Mouse (Mus musculus): ENCODE data around the gene Ppcdc. TPM values are rescaled to one million over a fixed set of nuclear protein-coding genes. Genes with fewer than 3 reads are reported as not detected.

Gene Ppcdc
- polyA plus RNA-seq, 2 experiments: 7.4 to 10.0 TPM

DNA sequence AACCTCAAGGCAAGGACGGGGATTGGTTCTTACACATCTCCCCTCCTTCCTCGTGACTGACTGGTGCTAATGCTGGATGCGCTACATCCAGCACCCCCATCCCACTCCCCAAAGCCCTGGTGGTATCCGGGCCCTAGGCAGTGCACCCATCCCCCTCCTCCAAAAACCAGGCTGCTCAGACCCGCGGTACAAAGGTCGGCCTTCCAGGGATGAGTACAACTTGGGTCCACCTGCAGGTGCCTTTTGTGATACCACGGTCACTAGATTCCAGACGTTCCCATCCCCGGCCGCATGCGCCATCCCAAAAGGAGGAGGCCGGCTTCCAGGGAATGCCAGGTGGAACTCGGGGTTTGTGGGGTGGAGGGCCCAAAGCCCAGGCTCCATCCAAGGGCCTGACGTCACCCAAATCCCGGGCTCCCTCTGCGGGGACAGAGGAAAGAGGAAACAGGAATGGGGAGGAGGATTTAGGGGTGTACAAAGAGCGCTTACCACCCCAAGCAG, 27.4 kb upstream of the Ppcdc start:
- peaks cover 0 to 7% of the 10 kb centered on the region in 2 experiments; a peak in 1 of 4 replicates for H3K4me1 ChIP-seq (replicated peaks; ENCODE audit: control insufficient read depth in 2 of 2, insufficient read depth in 2 of 2, low read length in 1 of 2)
- no peak for TF ChIP-seq EP300 (IDR thresholded peaks at IDR 0.05; ENCODE audit: low read depth)
- TF ChIP-seq CTCF (IDR thresholded peaks at IDR 0.05; ENCODE audit: low read depth): no peak
- no peaks in the 10 kb centered on the region for H3K9me3 ChIP-seq (ENCODE audit: control insufficient read depth, low read length)
- no peak for ATAC-seq (ENCODE audit: insufficient read depth)
- H3K36me3 ChIP-seq (replicated peaks; ENCODE audit: control insufficient read depth, insufficient read depth, low read depth): no peaks in the 10 kb centered on the region
- peaks cover 6% of the 10 kb centered on the region for H3K27me3 ChIP-seq (ENCODE audit: control insufficient read depth, insufficient read depth, low read length)
- WGBS (ENCODE audit: insufficient replicate concordance): 7% methylated on average over 18 of the region's 18 CpGs
- peak overlapping the region; percentile 65 for H3K4me2 ChIP-seq (ENCODE audit: low read depth)
- H3K4me3 ChIP-seq (ENCODE audit: insufficient read depth in 1 of 2, low read depth in 2 of 2, low read length in 2 of 2): peak overlapping the region; percentile 56 to 64
- H3K9ac ChIP-seq (replicated peaks): no peak overlapping the region
- no peak for DNase-seq (ENCODE audit: low read depth in 3 of 3, low spot score in 3 of 3)
- no peak overlapping the region for H3K27ac ChIP-seq

DNA sequence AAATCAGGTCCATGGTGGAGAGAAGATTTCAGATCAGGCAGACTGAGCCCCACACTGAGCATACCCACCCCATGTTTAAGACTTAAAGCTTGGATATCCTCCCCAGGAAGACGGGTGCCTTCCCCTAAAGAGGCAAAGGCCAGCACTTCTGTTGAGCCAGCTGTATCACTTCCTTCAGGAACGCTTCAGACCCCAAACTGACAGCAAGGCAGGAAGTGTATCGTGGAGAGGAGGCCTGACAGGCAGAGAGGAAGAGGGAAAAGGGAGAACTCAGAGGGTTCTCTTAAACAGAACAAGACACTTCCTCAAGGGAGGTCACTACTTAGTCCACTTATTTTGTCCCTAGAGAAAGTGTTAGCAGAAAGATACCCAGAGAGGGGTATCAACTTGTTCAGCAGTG, 26.2 kb upstream of the Ppcdc start:
- Histone ChIP-seq H3K27me3 (ENCODE audit: control insufficient read depth, insufficient read depth, low read length) (peaks cover 6% of the 10 kb centered on the region), H3K4me3 (ENCODE audit: insufficient read depth in 1 of 2, low read depth in 2 of 2, low read length in 2 of 2) (no peak overlapping the region), H3K36me3 (replicated peaks; ENCODE audit: control insufficient read depth, insufficient read depth, low read depth) (no peaks in the 10 kb centered on the region), H3K4me2 (ENCODE audit: low read depth) (no peak overlapping the region), H3K9ac (replicated peaks) (no peak overlapping the region), H3K9me3 (ENCODE audit: control insufficient read depth, low read length) (no peaks in the 10 kb centered on the region), H3K27ac (no peak overlapping the region), H3K4me1 (replicated peaks; ENCODE audit: control insufficient read depth in 2 of 2, insufficient read depth in 2 of 2, low read length in 1 of 2) (peaks cover 0 to 7% of the 10 kb centered on the region in 2 experiments; a peak in 1 of 4 replicates)
- WGBS (ENCODE audit: insufficient replicate concordance): 6% methylated on average over 3 of the region's 3 CpGs
- ATAC-seq (ENCODE audit: insufficient read depth) (no peak), DNase-seq (ENCODE audit: low read depth in 3 of 3, low spot score in 3 of 3) (no peak)
- TF ChIP-seq EP300 (IDR thresholded peaks at IDR 0.05; ENCODE audit: low read depth) (no peak), CTCF (IDR thresholded peaks at IDR 0.05; ENCODE audit: low read depth) (no peak)

DNA sequence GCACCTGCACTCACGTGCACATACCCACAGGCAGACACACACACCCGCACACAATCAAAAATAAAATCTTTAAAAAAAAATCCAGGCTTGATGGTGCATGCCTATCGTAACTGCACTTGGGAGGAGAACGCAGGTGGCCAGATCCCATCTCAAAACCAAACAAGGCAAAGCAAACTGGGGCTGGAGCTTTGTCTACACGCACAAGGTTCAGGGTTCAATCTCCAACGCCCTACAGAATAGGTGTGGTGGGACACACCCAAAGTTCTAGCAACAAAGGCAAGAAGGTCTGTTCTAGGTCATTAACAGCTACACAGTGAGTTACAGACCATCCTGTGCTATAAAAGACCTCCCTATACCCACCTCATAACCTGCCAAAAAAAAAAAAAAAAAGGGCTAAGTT, 22.9 kb upstream of the Ppcdc start:
- no peaks in the 10 kb centered on the region for H3K9me3 ChIP-seq (ENCODE audit: control insufficient read depth, low read length)
- no peak overlapping the region for H3K27ac ChIP-seq
- H3K4me3 ChIP-seq (ENCODE audit: insufficient read depth in 1 of 2, low read depth in 2 of 2, low read length in 2 of 2): no peak overlapping the region
- DNase-seq (ENCODE audit: low read depth in 3 of 3, low spot score in 3 of 3) (no peak), ATAC-seq (ENCODE audit: insufficient read depth) (no peak)
- TF ChIP-seq EP300 (IDR thresholded peaks at IDR 0.05; ENCODE audit: low read depth): no peak
- TF ChIP-seq CTCF (IDR thresholded peaks at IDR 0.05; ENCODE audit: low read depth): no peak
- no peak overlapping the region for H3K9ac ChIP-seq (replicated peaks)
- no peak overlapping the region for H3K4me2 ChIP-seq (ENCODE audit: low read depth)
- peaks cover 0 to 7% of the 10 kb centered on the region in 2 experiments; a peak in 1 of 4 replicates for H3K4me1 ChIP-seq (replicated peaks; ENCODE audit: control insufficient read depth in 2 of 2, insufficient read depth in 2 of 2, low read length in 1 of 2)
- 63% methylated on average over 6 of the region's 6 CpGs for WGBS (ENCODE audit: insufficient replicate concordance)
- H3K27me3 ChIP-seq (ENCODE audit: control insufficient read depth, insufficient read depth, low read length): peaks cover 6% of the 10 kb centered on the region
- H3K36me3 ChIP-seq (replicated peaks; ENCODE audit: control insufficient read depth, insufficient read depth, low read depth): no peaks in the 10 kb centered on the region

DNA sequence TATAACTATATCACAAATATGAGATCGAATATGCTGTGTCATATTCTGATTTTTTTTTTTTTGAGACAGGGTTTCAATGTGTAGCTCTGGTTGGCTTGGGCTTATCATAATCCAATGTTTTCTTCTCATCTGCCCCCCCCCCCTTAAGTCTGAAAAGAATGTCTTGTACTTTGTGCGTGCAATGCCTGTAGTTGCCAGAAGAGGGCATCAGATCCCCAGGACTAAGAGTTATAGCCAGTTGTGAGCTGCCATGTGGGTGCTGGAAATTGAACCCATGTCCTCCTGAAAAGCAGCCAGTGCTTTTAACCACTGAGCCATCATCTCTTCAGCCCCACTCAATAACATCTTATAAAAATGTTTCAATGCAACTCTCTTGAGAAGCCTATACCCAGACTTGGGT, 19.8 kb upstream of the Ppcdc start:
- TF ChIP-seq CTCF (IDR thresholded peaks at IDR 0.05; ENCODE audit: low read depth): peak; percentile 56
- no peak for TF ChIP-seq EP300 (IDR thresholded peaks at IDR 0.05; ENCODE audit: low read depth)
- Histone ChIP-seq H3K9me3 (ENCODE audit: control insufficient read depth, low read length) (no peaks in the 10 kb centered on the region), H3K36me3 (replicated peaks; ENCODE audit: control insufficient read depth, insufficient read depth, low read depth) (no peaks in the 10 kb centered on the region), H3K27me3 (ENCODE audit: control insufficient read depth, insufficient read depth, low read length) (no peaks in the 10 kb centered on the region), H3K4me3 (ENCODE audit: insufficient read depth in 1 of 2, low read depth in 2 of 2, low read length in 2 of 2) (no peak overlapping the region), H3K4me2 (ENCODE audit: low read depth) (no peak overlapping the region), H3K9ac (replicated peaks) (no peak overlapping the region), H3K27ac (no peak overlapping the region), H3K4me1 (replicated peaks; ENCODE audit: control insufficient read depth in 2 of 2, insufficient read depth in 2 of 2, low read length in 1 of 2) (no peaks in the 10 kb centered on the region)
- DNase-seq (ENCODE audit: low read depth in 3 of 3, low spot score in 3 of 3) (no peak), ATAC-seq (ENCODE audit: insufficient read depth) (no peak)
- WGBS (ENCODE audit: insufficient replicate concordance): 79% methylated on average over 2 of the region's 2 CpGs

DNA sequence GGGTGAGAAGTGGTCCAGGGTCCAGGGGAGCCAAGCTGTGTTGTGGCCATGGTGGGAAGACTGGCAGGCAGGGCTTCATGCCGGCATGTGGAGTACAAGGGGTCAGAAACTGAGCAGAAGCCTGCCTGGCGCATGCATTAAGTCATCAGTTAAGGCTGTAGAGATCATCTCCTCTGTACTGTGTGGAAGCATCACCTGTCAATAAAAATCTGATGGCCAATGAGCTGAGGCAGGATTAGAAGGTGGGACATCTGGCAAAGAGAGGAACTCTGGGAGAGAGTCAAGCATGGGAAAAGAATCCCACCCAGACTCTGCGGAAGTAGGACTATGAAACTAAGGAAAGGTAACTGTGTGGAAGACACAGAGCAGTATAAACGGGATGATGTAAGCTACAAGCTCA, 13.6 kb upstream of the Ppcdc start:
- WGBS (ENCODE audit: insufficient replicate concordance): 65% methylated on average over 4 of the region's 4 CpGs
- no peak overlapping the region for H3K4me2 ChIP-seq (ENCODE audit: low read depth)

More for the DNA sequence above, 13.6 kb upstream of the Ppcdc start:
- H3K9ac ChIP-seq (replicated peaks): no peak overlapping the region
- no peaks in the 10 kb centered on the region for H3K36me3 ChIP-seq (replicated peaks; ENCODE audit: control insufficient read depth, insufficient read depth, low read depth)
- H3K4me3 ChIP-seq (ENCODE audit: insufficient read depth in 1 of 2, low read depth in 2 of 2, low read length in 2 of 2): no peak overlapping the region
- ATAC-seq (ENCODE audit: insufficient read depth) (no peak), DNase-seq (ENCODE audit: low read depth in 3 of 3, low spot score in 3 of 3) (no peak)
- no peak for TF ChIP-seq EP300 (IDR thresholded peaks at IDR 0.05; ENCODE audit: low read depth)
- TF ChIP-seq CTCF (IDR thresholded peaks at IDR 0.05; ENCODE audit: low read depth): no peak
- no peak overlapping the region for H3K27ac ChIP-seq
- H3K4me1 ChIP-seq (replicated peaks; ENCODE audit: control insufficient read depth in 2 of 2, insufficient read depth in 2 of 2, low read length in 1 of 2): no peaks in the 10 kb centered on the region
- H3K9me3 ChIP-seq (ENCODE audit: control insufficient read depth, low read length): no peaks in the 10 kb centered on the region
- H3K27me3 ChIP-seq (ENCODE audit: control insufficient read depth, insufficient read depth, low read length): no peaks in the 10 kb centered on the region
